Mouse (Mus musculus) intestine, embryonic 14.5 days (tissue): ENCODE data around the gene Nup35. TPM values are rescaled to one million over a fixed set of nuclear protein-coding genes. Genes with fewer than 3 reads are reported as not detected.

Experiments used
- microRNA counts: library from miRNA; unstranded; fragments of <30 nt; microRNA quantifications from one replicate; lab custom pipeline; 2016
- microRNA-seq: library from miRNA; unstranded; fragments of <30 nt; microRNA quantifications from one replicate; pipeline ENCODE4, GENCODE M21; 2016
- polyA plus RNA-seq: library from polyadenylated mRNA; unstranded; fragments of >200 nt; fragmentation: Nextera tagmentation; extraction: Ambion mirVana; gene quantifications from 2 replicates; pipeline ENCODE4 v1.2.1, GENCODE M21; 2014

The Nup35 gene
- polyA plus RNA-seq, 1 experiment from 2014 or later, result 40.9 TPM

MicroRNAs within 50 kb of the gene (microRNA counts, 519-probe panel; counts per million panel counts)
- 672 counts per million, percentile 1 among the panel's probes with 10 or more counts for microRNA mmu-miR-684 (lab: Ali Mortazavi, UCI)

Small RNA genes within 50 kb of the gene (microRNA-seq; reads per million reads assigned to microRNA genes)
- not detected for gene Mir684-1

Other genes with a start within 250 kb of the Nup35 start
- gene Frzb, start 169.6 kb upstream of the Nup35 start, polyA plus RNA-seq, result 1.9 and 2.2 TPM in 2 replicates
- gene Nckap1, start 35.9 kb upstream of the Nup35 start, polyA plus RNA-seq, result 59.2 and 64.1 TPM in 2 replicates
- gene Dusp19, start 191 bp upstream of the Nup35 start, polyA plus RNA-seq, result 16.4 and 19.5 TPM in 2 replicates